17 mouse cellular contexts compared by ENCODE assay signal in genomic region chr7:16914453-16915343, GRCm38 (mm10). TPM values are rescaled to one million over a fixed set of nuclear protein-coding genes. Genes with fewer than 3 reads are reported as not detected.
A peak's percentile ranks its signal among the peaks of the same experiment; 100 is the strongest.
DNase-seq lines count a peak whose midpoint lies in the region; ATAC-seq lines count a peak whose summit lies in the region.
"Had no signal": no experiment of that assay in that cellular context is flagged by ENCODE, and none has a peak within 500 bp of the region (broad histone marks: within the 10 kb centered on the region; RNA-seq: fewer than 3 reads in every experiment).

No protein-coding gene starts in this region.

- no peak overlapping the region for H3K4me2 ChIP-seq in forebrain, embryonic 12.5 days
- H3K4me2 ChIP-seq in midbrain, embryonic 16.5 days (ENCODE audit: low read length) = no peak overlapping the region
- no peak overlapping the region for H3K4me2 ChIP-seq in midbrain, embryonic 11.5 days
- H3K4me2 ChIP-seq in embryonic facial prominence, embryonic 15.5 days (replicated peaks) = no peak overlapping the region
- H3K4me2 ChIP-seq: heart, embryonic 12.5 days; lung, embryonic 15.5 days; neural tube, embryonic 12.5 days had no signal

- ATAC-seq in forebrain, embryonic 12.5 days (ENCODE audit: low FRiP score) = no peak
- ATAC-seq in midbrain, embryonic 16.5 days = peak; percentile 8; the same call in 1 of the 2 replicates
- no peak for ATAC-seq in midbrain, embryonic 11.5 days (ENCODE audit: low FRiP score)
- no peak for ATAC-seq in embryonic facial prominence, embryonic 15.5 days (ENCODE audit: insufficient number of reproducible peaks, low FRiP score, low TSS enrichment, low read depth)
- no peak for ATAC-seq in erythroblast, adult 5-6 weeks (replicated peaks; ENCODE audit: low FRiP score, poor library complexity, severe bottlenecking)

- H3K9me3 ChIP-seq in forebrain, embryonic 12.5 days = no peaks in the 10 kb centered on the region
- no peaks in the 10 kb centered on the region for H3K9me3 ChIP-seq in forebrain, embryonic 10.5 days
- H3K9me3 ChIP-seq in midbrain, embryonic 16.5 days (replicated peaks; ENCODE audit: control insufficient read depth, low read length, poor library complexity, severe bottlenecking) = no peaks in the 10 kb centered on the region
- H3K9me3 ChIP-seq in midbrain, embryonic 11.5 days (ENCODE audit: control insufficient read depth, low read length) = no peaks in the 10 kb centered on the region
- no peaks in the 10 kb centered on the region for H3K9me3 ChIP-seq in embryonic facial prominence, embryonic 15.5 days (replicated peaks)
- no peaks in the 10 kb centered on the region for H3K9me3 ChIP-seq in limb, embryonic 10.5 days (replicated peaks)
- H3K9me3 ChIP-seq: G1E; heart, embryonic 12.5 days; lung, embryonic 15.5 days; neural tube, embryonic 12.5 days had no signal

- peaks cover 9% of the 10 kb centered on the region for H3K4me1 ChIP-seq in forebrain, embryonic 12.5 days
- H3K4me1 ChIP-seq in forebrain, embryonic 10.5 days = peaks cover 6% of the 10 kb centered on the region
- peaks cover 7% of the 10 kb centered on the region for H3K4me1 ChIP-seq in midbrain, embryonic 16.5 days (ENCODE audit: control insufficient read depth, insufficient read depth, low read length)
- H3K4me1 ChIP-seq in midbrain, embryonic 11.5 days (ENCODE audit: control insufficient read depth, insufficient read depth, low read length) = no peaks in the 10 kb centered on the region
- peaks cover 41% of the 10 kb centered on the region for H3K4me1 ChIP-seq in embryonic facial prominence, embryonic 15.5 days
- H3K4me1 ChIP-seq in limb, embryonic 10.5 days = peaks cover 38% of the 10 kb centered on the region

- H3K27me3 ChIP-seq in forebrain, embryonic 12.5 days = no peaks in the 10 kb centered on the region
- H3K27me3 ChIP-seq in forebrain, embryonic 10.5 days (ENCODE audit: poor library complexity, severe bottlenecking) = 0 out of 2 replicates have a peak, but pooled peaks cover 4% of the 10 kb centered on the region
- H3K27me3 ChIP-seq in midbrain, embryonic 16.5 days (ENCODE audit: control insufficient read depth, insufficient read depth, low read depth, low read length) = no peaks in the 10 kb centered on the region
- H3K27me3 ChIP-seq in midbrain, embryonic 11.5 days (ENCODE audit: control insufficient read depth, insufficient read depth, low read length) = no peaks in the 10 kb centered on the region
- H3K27me3 ChIP-seq in embryonic facial prominence, embryonic 15.5 days = no peaks in the 10 kb centered on the region
- H3K27me3 ChIP-seq in limb, embryonic 10.5 days (ENCODE audit: low read depth, poor library complexity, severe bottlenecking) = no peaks in the 10 kb centered on the region
- H3K27me3 ChIP-seq: lung, embryonic 15.5 days; neural tube, embryonic 12.5 days had no signal

- no peak for DNase-seq in forebrain, embryonic 10.5 days (ENCODE audit: extremely low spot score, low spot score)
- no peak for DNase-seq in midbrain, embryonic 11.5 days (ENCODE audit: low spot score, missing footprints)
- DNase-seq in limb, embryonic 10.5 days (ENCODE audit: low spot score) = peak; percentile 30
- DNase-seq in right cerebral cortex, postnatal 4 days = no peak
- DNase-seq: thymus, adult 18-20 months had no signal

- WGBS in forebrain, embryonic 12.5 days = 85% methylated on average over 18 of the region's 18 CpGs
- 86% methylated on average over 18 of the region's 18 CpGs for whole genome bisulfite sequencing in forebrain, embryonic 10.5 days
- 84% methylated on average over 18 of the region's 18 CpGs for WGBS in midbrain, embryonic 16.5 days
- WGBS in midbrain, embryonic 11.5 days = 82% methylated on average over 18 of the region's 18 CpGs
- WGBS in embryonic facial prominence, embryonic 15.5 days = 82% methylated on average over 18 of the region's 18 CpGs
- WGBS in limb, embryonic 10.5 days = 84% methylated on average over 18 of the region's 18 CpGs

- no peak overlapping the region for H3K9ac ChIP-seq in forebrain, embryonic 12.5 days
- no peak overlapping the region for H3K9ac ChIP-seq in midbrain, embryonic 16.5 days (ENCODE audit: low read depth, low read length)
- no peak overlapping the region for H3K9ac ChIP-seq in midbrain, embryonic 11.5 days (ENCODE audit: low read length)
- H3K9ac ChIP-seq in embryonic facial prominence, embryonic 15.5 days = no peak overlapping the region
- H3K9ac ChIP-seq: heart, embryonic 12.5 days; lung, embryonic 15.5 days; neural tube, embryonic 12.5 days had no signal

- H3K36me3 ChIP-seq in forebrain, embryonic 12.5 days (replicated peaks) = peaks cover 57% of the 10 kb centered on the region
- peaks cover 64% of the 10 kb centered on the region for H3K36me3 ChIP-seq in forebrain, embryonic 10.5 days (replicated peaks)
- H3K36me3 ChIP-seq in midbrain, embryonic 16.5 days (ENCODE audit: control insufficient read depth, insufficient read depth, low read length) = peaks cover 50% of the 10 kb centered on the region
- peaks cover 23% of the 10 kb centered on the region for H3K36me3 ChIP-seq in midbrain, embryonic 11.5 days (ENCODE audit: control insufficient read depth, insufficient read depth, low read length)
- H3K36me3 ChIP-seq in embryonic facial prominence, embryonic 15.5 days = peaks cover 47% of the 10 kb centered on the region
- H3K36me3 ChIP-seq in limb, embryonic 10.5 days = peaks cover 64% of the 10 kb centered on the region

- H3K4me3 ChIP-seq in forebrain, embryonic 12.5 days (replicated peaks) = no peak overlapping the region
- no peak overlapping the region for H3K4me3 ChIP-seq in forebrain, embryonic 10.5 days
- no peak overlapping the region for H3K4me3 ChIP-seq in midbrain, embryonic 16.5 days (ENCODE audit: low read depth, low read length)
- no peak overlapping the region for H3K4me3 ChIP-seq in midbrain, embryonic 11.5 days (ENCODE audit: low read depth, low read length)
- no peak overlapping the region for H3K4me3 ChIP-seq in embryonic facial prominence, embryonic 15.5 days (replicated peaks)
- H3K4me3 ChIP-seq in limb, embryonic 10.5 days = no peak overlapping the region
- H3K4me3 ChIP-seq: erythroblast, embryonic 14.5 days; heart, embryonic 12.5 days; lung, embryonic 15.5 days; neural tube, embryonic 12.5 days had no signal

- H3K27ac ChIP-seq in forebrain, embryonic 12.5 days = peak overlapping the region; percentile 14; the same call in 1 of the 2 replicates
- no peak overlapping the region for H3K27ac ChIP-seq in forebrain, embryonic 10.5 days
- H3K27ac ChIP-seq in midbrain, embryonic 16.5 days (ENCODE audit: low read length) = no peak overlapping the region
- no peak overlapping the region for H3K27ac ChIP-seq in midbrain, embryonic 11.5 days (ENCODE audit: low read depth, low read length)
- H3K27ac ChIP-seq in embryonic facial prominence, embryonic 15.5 days (replicated peaks) = peak overlapping the region; percentile 68; the same call in 1 of the 2 replicates
- H3K27ac ChIP-seq in limb, embryonic 10.5 days = no peak overlapping the region
- H3K27ac ChIP-seq: lung, embryonic 15.5 days; neural tube, embryonic 12.5 days had no signal

RNA-seq across cellular contexts. Expression of gene Ptgir, which starts 8.4 kb away (rescaled TPM):
- 0.24 and 0.51 TPM in 2 replicates for polyA plus RNA-seq in forebrain, embryonic 12.5 days (2016; fragmentation: Nextera tagmentation; extraction: Ambion mirVana)
- polyA plus RNA-seq in forebrain, embryonic 10.5 days (2016; fragmentation: Nextera tagmentation; extraction: Ambion mirVana) = 0.10 TPM in 2 replicates
- polyA plus RNA-seq in midbrain, embryonic 16.5 days (2015; fragmentation: Nextera tagmentation; extraction: Ambion mirVana) = 0.22 and 0.23 TPM in 2 replicates
- polyA plus RNA-seq in midbrain, embryonic 11.5 days (2014; fragmentation: Nextera tagmentation; extraction: Ambion mirVana) = 0.94 and 1.2 TPM in 2 replicates
- polyA plus RNA-seq in embryonic facial prominence, embryonic 15.5 days (2015; fragmentation: Nextera tagmentation; extraction: Ambion mirVana) = 2.5 and 3.1 TPM in 2 replicates
- polyA plus RNA-seq in limb, embryonic 10.5 days (2016; fragmentation: Nextera tagmentation; extraction: Ambion mirVana) = 0.18 and 0.43 TPM in 2 replicates
- 1.3 and 6.7 TPM in 2 replicates for total RNA-seq in erythroblast, adult 5-6 weeks (2015; ENCODE audit: low replicate concordance)
- 1.5 and 1.8 TPM in 2 replicates for total RNA-seq in erythroblast, adult 5-6 weeks (2017; ENCODE audit: low replicate concordance)

RNA-seq across cellular contexts. Expression of gene Calm3, which starts 9.2 kb away (rescaled TPM):
- 227 and 234 TPM in 2 replicates for polyA plus RNA-seq in forebrain, embryonic 12.5 days (2016; fragmentation: Nextera tagmentation; extraction: Ambion mirVana)
- polyA plus RNA-seq in forebrain, embryonic 10.5 days (2016; fragmentation: Nextera tagmentation; extraction: Ambion mirVana) = 156 and 163 TPM in 2 replicates
- 405 and 443 TPM in 2 replicates for polyA plus RNA-seq in midbrain, embryonic 16.5 days (2015; fragmentation: Nextera tagmentation; extraction: Ambion mirVana)
- polyA plus RNA-seq in midbrain, embryonic 11.5 days (2014; fragmentation: Nextera tagmentation; extraction: Ambion mirVana) = 284 and 295 TPM in 2 replicates
- polyA plus RNA-seq in embryonic facial prominence, embryonic 15.5 days (2015; fragmentation: Nextera tagmentation; extraction: Ambion mirVana) = 117 and 138 TPM in 2 replicates
- 127 and 134 TPM in 2 replicates for polyA plus RNA-seq in limb, embryonic 10.5 days (2016; fragmentation: Nextera tagmentation; extraction: Ambion mirVana)
- total RNA-seq in erythroblast, adult 5-6 weeks (2015; ENCODE audit: low replicate concordance) = 41.1 and 44.1 TPM in 2 replicates
- total RNA-seq in erythroblast, adult 5-6 weeks (2017; ENCODE audit: low replicate concordance) = 157 and 162 TPM in 2 replicates

RNA-seq across cellular contexts. Expression of gene Gng8, which starts 23.1 kb away (rescaled TPM):
- 14.7 and 16.4 TPM in 2 replicates for polyA plus RNA-seq in forebrain, embryonic 12.5 days (2016; fragmentation: Nextera tagmentation; extraction: Ambion mirVana)
- 5.5 and 6.6 TPM in 2 replicates for polyA plus RNA-seq in forebrain, embryonic 10.5 days (2016; fragmentation: Nextera tagmentation; extraction: Ambion mirVana)
- 14.0 and 49.2 TPM in 2 replicates for polyA plus RNA-seq in midbrain, embryonic 16.5 days (2015; fragmentation: Nextera tagmentation; extraction: Ambion mirVana)
- 9.7 and 10.2 TPM in 2 replicates for polyA plus RNA-seq in midbrain, embryonic 11.5 days (2014; fragmentation: Nextera tagmentation; extraction: Ambion mirVana)
- 27.8 and 36.3 TPM in 2 replicates for polyA plus RNA-seq in embryonic facial prominence, embryonic 15.5 days (2015; fragmentation: Nextera tagmentation; extraction: Ambion mirVana)
- 15.4 and 18.5 TPM in 2 replicates for polyA plus RNA-seq in limb, embryonic 10.5 days (2016; fragmentation: Nextera tagmentation; extraction: Ambion mirVana)
- not detected in 2 replicates for total RNA-seq in erythroblast, adult 5-6 weeks (2015; ENCODE audit: low replicate concordance)
- not detected in 2 replicates for total RNA-seq in erythroblast, adult 5-6 weeks (2017; ENCODE audit: low replicate concordance)
- total RNA-seq: G1E; liver, adult 2 months had no signal
- polyA plus RNA-seq: erythroblast, embryonic 14.5 days; G1E had no signal

RNA-seq across cellular contexts. Expression of gene Pnmal2, which starts 29.8 kb away (rescaled TPM):
- polyA plus RNA-seq in forebrain, embryonic 12.5 days (2016; fragmentation: Nextera tagmentation; extraction: Ambion mirVana) = 52.6 and 53.3 TPM in 2 replicates
- 4.3 and 6.8 TPM in 2 replicates for polyA plus RNA-seq in forebrain, embryonic 10.5 days (2016; fragmentation: Nextera tagmentation; extraction: Ambion mirVana)
- 186 and 206 TPM in 2 replicates for polyA plus RNA-seq in midbrain, embryonic 16.5 days (2015; fragmentation: Nextera tagmentation; extraction: Ambion mirVana)
- polyA plus RNA-seq in midbrain, embryonic 11.5 days (2014; fragmentation: Nextera tagmentation; extraction: Ambion mirVana) = 8.3 and 8.6 TPM in 2 replicates
- polyA plus RNA-seq in embryonic facial prominence, embryonic 15.5 days (2015; fragmentation: Nextera tagmentation; extraction: Ambion mirVana) = 22.4 and 26.0 TPM in 2 replicates
- 2.6 and 5.7 TPM in 2 replicates for polyA plus RNA-seq in limb, embryonic 10.5 days (2016; fragmentation: Nextera tagmentation; extraction: Ambion mirVana)
- not detected in 2 replicates for total RNA-seq in erythroblast, adult 5-6 weeks (2015; ENCODE audit: low replicate concordance)
- not detected in 2 replicates for total RNA-seq in erythroblast, adult 5-6 weeks (2017; ENCODE audit: low replicate concordance)
- total RNA-seq: hematopoietic stem cell, adult 5-6 weeks; megakaryocyte, adult 5-6 weeks had no signal
- polyA plus RNA-seq: erythroblast, embryonic 14.5 days; G1E had no signal

RNA-seq across cellular contexts. Expression of gene Dact3, which starts 39.6 kb away (rescaled TPM):
- 2.6 and 3.2 TPM in 2 replicates for polyA plus RNA-seq in forebrain, embryonic 12.5 days (2016; fragmentation: Nextera tagmentation; extraction: Ambion mirVana)
- polyA plus RNA-seq in forebrain, embryonic 10.5 days (2016; fragmentation: Nextera tagmentation; extraction: Ambion mirVana) = 1.9 and 2.2 TPM in 2 replicates
- 2.6 and 3.0 TPM in 2 replicates for polyA plus RNA-seq in midbrain, embryonic 16.5 days (2015; fragmentation: Nextera tagmentation; extraction: Ambion mirVana)
- polyA plus RNA-seq in midbrain, embryonic 11.5 days (2014; fragmentation: Nextera tagmentation; extraction: Ambion mirVana) = 4.8 and 5.3 TPM in 2 replicates
- 5.4 and 6.3 TPM in 2 replicates for polyA plus RNA-seq in embryonic facial prominence, embryonic 15.5 days (2015; fragmentation: Nextera tagmentation; extraction: Ambion mirVana)
- polyA plus RNA-seq in limb, embryonic 10.5 days (2016; fragmentation: Nextera tagmentation; extraction: Ambion mirVana) = 7.0 and 8.2 TPM in 2 replicates
- not detected in 2 replicates for total RNA-seq in erythroblast, adult 5-6 weeks (2015; ENCODE audit: low replicate concordance)
- not detected in 2 replicates for total RNA-seq in erythroblast, adult 5-6 weeks (2017; ENCODE audit: low replicate concordance)

Comparison
In these comparisons a context has a peak if more than half of its experiments do, and no peak if none do; other contexts are left out.
1. H3K27ac ChIP-seq: peak in forebrain, embryonic 12.5 days (single experiment) and embryonic facial prominence, embryonic 15.5 days (single experiment); none in forebrain, embryonic 10.5 days (single experiment), midbrain, embryonic 16.5 days (single experiment), midbrain, embryonic 11.5 days (single experiment) and limb, embryonic 10.5 days (single experiment).